Mouse (Mus musculus): ENCODE results near the gene Slc6a20b. TPM values are rescaled to one million over a fixed set of nuclear protein-coding genes. Genes with fewer than 3 reads are reported as not detected.

Slc6a20b gene
- total and polyA plus RNA-seq, 2 experiments from 2014 or later, result 0.10 TPM; not detected in 1

GRCm38 (mm10) chr9:123620311-123621098 lies 11.9 kb downstream of the Slc6a20b start:
- 77% methylated on average over 5 of the region's 5 CpGs for WGBS
- Histone ChIP-seq H3K9ac (replicated peaks; ENCODE audit: low read depth, low read length) (no peak overlapping the region), H3K4me1 (ENCODE audit: control insufficient read depth, insufficient read depth) (no peaks in the 10 kb centered on the region), H3K9me3 (replicated peaks; ENCODE audit: control insufficient read depth, low read length) (no peaks in the 10 kb centered on the region), H3K4me2 (ENCODE audit: low read depth, low read length) (no peak overlapping the region), H3K27me3 (ENCODE audit: control insufficient read depth, insufficient read depth, low read length) (no peaks in the 10 kb centered on the region), H3K36me3 (replicated peaks; ENCODE audit: control insufficient read depth, insufficient read depth, low read length) (no peaks in the 10 kb centered on the region), H3K4me3 (ENCODE audit: low read depth, low read length) (no peak overlapping the region), H3K27ac (ENCODE audit: low read depth) (no peak overlapping the region)
- DNase-seq (ENCODE audit: low spot score) (no peak), ATAC-seq (ENCODE audit: insufficient read depth, low read depth) (no peak)
- TF ChIP-seq CTCF (IDR thresholded peaks at IDR 0.05; ENCODE audit: low read depth) (no peak), EP300 (IDR thresholded peaks at IDR 0.05; ENCODE audit: low read depth) (no peak)

GRCm38 (mm10) chr9:123601529-123601928 lies 30.8 kb downstream of the Slc6a20b start:
- H3K9ac ChIP-seq (replicated peaks; ENCODE audit: low read depth, low read length), result no peak overlapping the region
- WGBS, result 85% methylated on average over 1 of the region's 1 CpGs
- H3K4me3 ChIP-seq (ENCODE audit: low read depth, low read length), result no peak overlapping the region
- H3K27ac ChIP-seq (ENCODE audit: low read depth), result no peak overlapping the region
- no peaks in the 10 kb centered on the region for H3K9me3 ChIP-seq (replicated peaks; ENCODE audit: control insufficient read depth, low read length)
- TF ChIP-seq EP300 (IDR thresholded peaks at IDR 0.05; ENCODE audit: low read depth) (no peak), CTCF (IDR thresholded peaks at IDR 0.05; ENCODE audit: low read depth) (no peak)
- H3K27me3 ChIP-seq (ENCODE audit: control insufficient read depth, insufficient read depth, low read length), result no peaks in the 10 kb centered on the region
- H3K4me2 ChIP-seq (ENCODE audit: low read depth, low read length), result no peak overlapping the region
- no peak for ATAC-seq (ENCODE audit: insufficient read depth, low read depth)
- DNase-seq (ENCODE audit: low spot score), result no peak
- no peaks in the 10 kb centered on the region for H3K4me1 ChIP-seq (ENCODE audit: control insufficient read depth, insufficient read depth)
- no peaks in the 10 kb centered on the region for H3K36me3 ChIP-seq (replicated peaks; ENCODE audit: control insufficient read depth, insufficient read depth, low read length)

GRCm38 (mm10) chr9:123597376-123597775 lies 35.0 kb downstream of the Slc6a20b start:
- WGBS, result 76% methylated on average over 2 of the region's 2 CpGs

GRCm38 (mm10) chr9:123596910-123597309 lies 35.5 kb downstream of the Slc6a20b start:
- Histone ChIP-seq H3K4me2 (ENCODE audit: low read depth, low read length) (no peak overlapping the region), H3K4me3 (ENCODE audit: low read depth, low read length) (no peak overlapping the region), H3K9ac (replicated peaks; ENCODE audit: low read depth, low read length) (no peak overlapping the region), H3K36me3 (replicated peaks; ENCODE audit: control insufficient read depth, insufficient read depth, low read length) (peaks cover 23% of the 10 kb centered on the region), H3K9me3 (replicated peaks; ENCODE audit: control insufficient read depth, low read length) (no peaks in the 10 kb centered on the region), H3K27ac (ENCODE audit: low read depth) (no peak overlapping the region), H3K27me3 (ENCODE audit: control insufficient read depth, insufficient read depth, low read length) (no peaks in the 10 kb centered on the region), H3K4me1 (ENCODE audit: control insufficient read depth, insufficient read depth) (no peaks in the 10 kb centered on the region)
- TF ChIP-seq EP300 (IDR thresholded peaks at IDR 0.05; ENCODE audit: low read depth) (no peak), CTCF (IDR thresholded peaks at IDR 0.05; ENCODE audit: low read depth) (no peak)
- ATAC-seq (ENCODE audit: insufficient read depth, low read depth), result no peak
- no peak for DNase-seq (ENCODE audit: low spot score)
- 97% methylated on average over 2 of the region's 2 CpGs for WGBS

More at GRCm38 (mm10) chr9:123597376-123597775, 35.0 kb downstream of the Slc6a20b start:
- Histone ChIP-seq H3K4me1 (ENCODE audit: control insufficient read depth, insufficient read depth) (no peaks in the 10 kb centered on the region), H3K27ac (ENCODE audit: low read depth) (no peak overlapping the region), H3K9me3 (replicated peaks; ENCODE audit: control insufficient read depth, low read length) (no peaks in the 10 kb centered on the region), H3K4me3 (ENCODE audit: low read depth, low read length) (no peak overlapping the region), H3K36me3 (replicated peaks; ENCODE audit: control insufficient read depth, insufficient read depth, low read length) (peaks cover 23% of the 10 kb centered on the region), H3K9ac (replicated peaks; ENCODE audit: low read depth, low read length) (no peak overlapping the region), H3K4me2 (ENCODE audit: low read depth, low read length) (no peak overlapping the region), H3K27me3 (ENCODE audit: control insufficient read depth, insufficient read depth, low read length) (no peaks in the 10 kb centered on the region)
- TF ChIP-seq EP300 (IDR thresholded peaks at IDR 0.05; ENCODE audit: low read depth), result no peak
- no peak for TF ChIP-seq CTCF (IDR thresholded peaks at IDR 0.05; ENCODE audit: low read depth)
- DNase-seq (ENCODE audit: low spot score) (no peak), ATAC-seq (ENCODE audit: insufficient read depth, low read depth) (no peak)

GRCm38 (mm10) chr9:123595194-123595593 lies 37.2 kb downstream of the Slc6a20b start:
- H3K9me3 ChIP-seq (replicated peaks; ENCODE audit: control insufficient read depth, low read length), result no peaks in the 10 kb centered on the region
- no peak overlapping the region for H3K27ac ChIP-seq (ENCODE audit: low read depth)
- no peak overlapping the region for H3K4me2 ChIP-seq (ENCODE audit: low read depth, low read length)
- H3K4me1 ChIP-seq (ENCODE audit: control insufficient read depth, insufficient read depth), result no peaks in the 10 kb centered on the region
- DNase-seq (ENCODE audit: low spot score) (no peak), ATAC-seq (ENCODE audit: insufficient read depth, low read depth) (no peak)
- peaks cover 34% of the 10 kb centered on the region for H3K36me3 ChIP-seq (replicated peaks; ENCODE audit: control insufficient read depth, insufficient read depth, low read length)
- no peak overlapping the region for H3K4me3 ChIP-seq (ENCODE audit: low read depth, low read length)
- H3K9ac ChIP-seq (replicated peaks; ENCODE audit: low read depth, low read length), result no peak overlapping the region
- TF ChIP-seq CTCF (IDR thresholded peaks at IDR 0.05; ENCODE audit: low read depth) (no peak), EP300 (IDR thresholded peaks at IDR 0.05; ENCODE audit: low read depth) (no peak)
- WGBS, result 83% methylated on average over 4 of the region's 4 CpGs
- H3K27me3 ChIP-seq (ENCODE audit: control insufficient read depth, insufficient read depth, low read length), result no peaks in the 10 kb centered on the region
